Mouse (Mus musculus) heart, adult 2 months (tissue): ENCODE data around the gene Sdk2. TPM values are rescaled to one million over a fixed set of nuclear protein-coding genes. Genes with fewer than 3 reads are reported as not detected.
A peak's percentile ranks its signal among the peaks of the same experiment; 100 is the strongest.

ENCODE experiments used
- DNase-seq, 2 experiments: peaks; one replicate each; pipeline ENCODE4 v3.0.0; 2021
- H3K27ac ChIP-seq: fragments of 200-600 bp; 2 replicates; pipeline ENCODE4 v1.8.1; 2022
- H3K27me3 ChIP-seq: fragments of 200-500 bp; 2 replicates; pipeline ENCODE4 v1.6.1; 2012; ENCODE audit warnings: mild to moderate bottlenecking, low read length, inconsistent platforms, mixed read lengths; ENCODE audit not compliant: control insufficient read depth, insufficient read depth
- H3K36me3 ChIP-seq: fragments of 200-500 bp; 2 replicates; pipeline ENCODE4 v1.6.1; 2012; ENCODE audit warnings: low read length, inconsistent platforms; ENCODE audit not compliant: control insufficient read depth, insufficient read depth
- H3K4me1 ChIP-seq: fragments of 200-500 bp; 2 replicates; pipeline ENCODE4 v1.6.1; 2011; ENCODE audit warnings: low read length; ENCODE audit not compliant: control insufficient read depth, insufficient read depth
- H3K4me3 ChIP-seq: fragments of 200-600 bp; 2 replicates; pipeline ENCODE4 v1.8.1; 2022
- H3K79me2 ChIP-seq: fragments of 200-500 bp; replicated peaks from 2 replicates; pipeline ENCODE4 v1.6.1; 2012; ENCODE audit warnings: mild to moderate bottlenecking, inconsistent platforms, low read length, moderate library complexity, mixed read lengths; ENCODE audit not compliant: control insufficient read depth, insufficient read depth
- H3K9ac ChIP-seq: fragments of 200-500 bp; 2 replicates; pipeline ENCODE4 v1.6.1; 2012; ENCODE audit warnings: low read depth, mild to moderate bottlenecking, control low read depth, inconsistent platforms, low read length, mixed read lengths
- CTCF ChIP-seq: fragments of 200-600 bp; IDR thresholded peaks from 2 replicates; pipeline ENCODE4 v1.8.1; 2022; ENCODE audit warnings: antibody characterized with exemption, mild to moderate bottlenecking, moderate library complexity
- EP300 ChIP-seq: fragments of 200-500 bp; IDR thresholded peaks from 2 replicates; pipeline ENCODE4 v1.6.1; 2011; ENCODE audit warnings: low read depth, low read length, control low read depth; ENCODE audit not compliant: insufficient read depth
- POLR2A ChIP-seq: fragments of 200-500 bp; IDR thresholded peaks from 2 replicates; pipeline ENCODE4 v1.6.1; 2011; ENCODE audit warnings: mild to moderate bottlenecking, low read depth, low read length, control low read depth; ENCODE audit not compliant: insufficient read depth
- WGBS: fragments of 180-500 bp; shearing (Covaris S2); methylation state at CpG from one replicate; pipeline ENCODE4 v1.1.7; 2018; 5-methylcytosine and 5-hydroxymethylcytosine counted together
- intact Hi-C: fragments of 180-260 bp; cut with DNase I; formaldehyde crosslinking; loops from one replicate; pipeline ENCODE4 v1.15.1; 2025
- polyA plus RNA-seq: library from polyadenylated mRNA; depleted of rRNA; stranded (reverse); fragments of >200 nt; gene quantifications from 2 replicates; pipeline ENCODE4 v1.2.3, GENCODE M21; 2012
- total RNA-seq, 2 experiments: library from RNA; stranded (reverse); gene quantifications; 2 replicates each; pipeline ENCODE4 v1.2.3; 2021

Sdk2 gene
- total and polyA plus RNA-seq, 3 experiments, result 0.49 to 1.9 (median 1.5) TPM

- no peak overlapping the region for H3K9ac ChIP-seq
- H3K27me3 ChIP-seq, result no peaks in the 10 kb centered on the region
- 49% methylated on average over 6 of the region's 6 CpGs for WGBS
- H3K27ac ChIP-seq, result no peak overlapping the region
- no peaks in the 10 kb centered on the region for H3K36me3 ChIP-seq
- peaks cover 2% of the 10 kb centered on the region; the same call in 1 of the 2 replicates for H3K4me1 ChIP-seq
- TF ChIP-seq POLR2A (no peak), EP300 (no peak), CTCF (no peak)
- DNase-seq, result no peak
- H3K79me2 ChIP-seq, result no peaks in the 10 kb centered on the region
- H3K4me3 ChIP-seq, result no peak overlapping the region
- intact Hi-C loops, result no loop called here
Measured at GRCm38 (mm10) chr11:114028021-114028420, 38.8 kb downstream of the Sdk2 start.

DNA sequence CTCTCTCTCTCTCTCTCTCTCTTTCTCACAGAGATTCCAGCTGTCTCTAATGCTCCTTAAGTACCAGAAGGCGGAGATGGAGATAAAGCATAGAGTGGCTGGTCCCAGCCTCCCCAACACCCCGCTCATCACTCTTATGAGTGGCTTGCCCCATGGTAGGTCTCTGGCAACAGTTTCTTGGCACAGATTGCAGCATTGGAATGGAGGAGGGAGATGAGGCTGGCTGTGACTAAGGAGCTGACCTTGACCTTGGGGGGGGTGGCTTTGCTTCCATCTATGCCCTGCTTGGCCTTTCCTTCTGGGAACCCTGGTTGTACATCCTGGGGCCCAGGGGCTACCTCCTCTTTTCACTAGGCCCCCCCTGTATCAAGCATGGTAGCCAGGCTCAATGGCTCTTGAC is 41.8 kb downstream of the Sdk2 start:
- Histone ChIP-seq H3K36me3 (no peaks in the 10 kb centered on the region), H3K27me3 (no peaks in the 10 kb centered on the region), H3K27ac (no peak overlapping the region), H3K9ac (no peak overlapping the region), H3K4me3 (no peak overlapping the region), H3K79me2 (no peaks in the 10 kb centered on the region), H3K4me1 (peaks cover 2% of the 10 kb centered on the region; the same call in 1 of the 2 replicates)
- 91% methylated on average over 2 of the region's 2 CpGs for WGBS
- intact Hi-C loops, result no loop called here
- TF ChIP-seq CTCF (no peak), EP300 (no peak), POLR2A (no peak)
- no peak for DNase-seq

DNA sequence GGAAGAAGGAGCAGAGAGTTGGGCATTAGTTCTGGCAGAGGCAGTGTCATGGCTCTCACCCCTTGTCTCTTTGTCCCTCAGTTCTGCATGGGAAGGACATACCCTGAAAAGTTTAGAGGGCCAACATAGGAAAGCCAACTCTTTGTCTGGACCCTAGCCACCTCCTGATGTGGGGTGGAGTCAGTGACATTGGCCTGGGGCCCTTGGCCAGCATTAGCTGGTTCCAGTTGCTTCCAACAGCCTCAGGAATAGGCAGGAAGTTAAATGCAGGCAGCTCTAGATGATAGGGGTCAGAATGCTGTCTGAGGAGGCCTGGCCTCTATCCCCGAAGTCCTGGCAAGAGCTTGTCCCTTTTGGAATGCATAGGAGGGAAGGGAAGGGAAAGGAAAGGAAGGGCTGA is 42.9 kb downstream of the Sdk2 start:
- intact Hi-C loops, result no loop called here
- H3K36me3 ChIP-seq, result no peaks in the 10 kb centered on the region
- H3K27me3 ChIP-seq, result no peaks in the 10 kb centered on the region
- H3K27ac ChIP-seq, result no peak overlapping the region
- WGBS, result 0% methylated on average over 1 of the region's 1 CpGs
- H3K9ac ChIP-seq, result no peak overlapping the region
- no peak for TF ChIP-seq POLR2A
- TF ChIP-seq EP300, result no peak
- TF ChIP-seq CTCF, result no peak
- DNase-seq, result peak; percentile 26 to 49
- peaks cover 2% of the 10 kb centered on the region; the same call in 1 of the 2 replicates for H3K4me1 ChIP-seq
- H3K4me3 ChIP-seq, result no peak overlapping the region
- no peaks in the 10 kb centered on the region for H3K79me2 ChIP-seq

DNA sequence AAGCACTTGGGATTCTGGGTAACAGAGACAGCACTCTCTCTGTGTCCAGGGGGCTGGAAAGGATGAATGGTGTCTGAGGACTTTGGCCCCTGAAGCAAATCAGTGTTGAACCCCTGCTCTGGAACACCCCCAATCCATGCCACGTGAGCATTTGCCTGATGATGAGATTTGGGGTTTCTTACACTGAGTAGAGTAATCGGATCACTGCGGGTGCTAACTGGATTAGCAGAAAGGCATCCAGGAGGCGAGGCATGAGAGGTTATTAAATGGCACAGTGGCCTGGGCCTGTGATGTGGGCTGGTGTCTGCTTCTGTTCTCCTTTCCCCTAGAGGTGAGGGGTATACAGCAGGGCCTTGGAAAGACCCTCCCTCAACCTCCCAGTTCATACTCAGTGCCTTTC is 44.7 kb downstream of the Sdk2 start:
- H3K27ac ChIP-seq, result no peak overlapping the region
- intact Hi-C loops, result no loop called here
- H3K4me3 ChIP-seq, result no peak overlapping the region
- 74% methylated on average over 4 of the region's 4 CpGs for WGBS
- TF ChIP-seq EP300 (no peak), CTCF (no peak), POLR2A (no peak)
- no peaks in the 10 kb centered on the region for H3K36me3 ChIP-seq
- no peak for DNase-seq
- H3K4me1 ChIP-seq, result peaks cover 2% of the 10 kb centered on the region; the same call in 1 of the 2 replicates
- H3K27me3 ChIP-seq, result no peaks in the 10 kb centered on the region
- no peaks in the 10 kb centered on the region for H3K79me2 ChIP-seq
- H3K9ac ChIP-seq, result no peak overlapping the region

DNA sequence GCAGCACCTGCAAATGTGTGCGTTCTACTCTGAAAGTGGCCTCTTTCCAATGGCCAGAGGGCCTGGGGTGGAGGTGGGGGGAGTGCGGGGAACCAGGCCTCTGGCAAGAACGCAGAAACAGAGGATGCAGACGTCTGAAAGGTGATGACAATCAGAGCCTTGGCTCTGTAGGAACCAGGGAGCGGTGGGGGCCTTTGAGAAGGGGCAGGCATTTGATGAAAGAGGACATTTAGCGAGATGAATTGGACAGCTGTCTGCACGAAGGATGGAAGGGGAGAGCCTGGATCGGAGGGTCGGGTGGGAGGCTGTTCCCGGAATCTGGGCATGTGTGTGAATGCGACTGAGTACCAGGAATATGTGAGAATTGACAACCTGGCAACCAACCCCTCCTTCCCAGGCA is 47.8 kb downstream of the Sdk2 start:
- TF ChIP-seq POLR2A (no peak), EP300 (no peak), CTCF (no peak)
- Histone ChIP-seq H3K79me2 (no peaks in the 10 kb centered on the region), H3K4me1 (peaks cover 2% of the 10 kb centered on the region; the same call in 1 of the 2 replicates), H3K27me3 (no peaks in the 10 kb centered on the region), H3K9ac (no peak overlapping the region), H3K36me3 (no peaks in the 10 kb centered on the region), H3K27ac (no peak overlapping the region), H3K4me3 (no peak overlapping the region)
- intact Hi-C loops, result no loop called here
- no peak for DNase-seq
- 56% methylated on average over 11 of the region's 11 CpGs for WGBS

DNA sequence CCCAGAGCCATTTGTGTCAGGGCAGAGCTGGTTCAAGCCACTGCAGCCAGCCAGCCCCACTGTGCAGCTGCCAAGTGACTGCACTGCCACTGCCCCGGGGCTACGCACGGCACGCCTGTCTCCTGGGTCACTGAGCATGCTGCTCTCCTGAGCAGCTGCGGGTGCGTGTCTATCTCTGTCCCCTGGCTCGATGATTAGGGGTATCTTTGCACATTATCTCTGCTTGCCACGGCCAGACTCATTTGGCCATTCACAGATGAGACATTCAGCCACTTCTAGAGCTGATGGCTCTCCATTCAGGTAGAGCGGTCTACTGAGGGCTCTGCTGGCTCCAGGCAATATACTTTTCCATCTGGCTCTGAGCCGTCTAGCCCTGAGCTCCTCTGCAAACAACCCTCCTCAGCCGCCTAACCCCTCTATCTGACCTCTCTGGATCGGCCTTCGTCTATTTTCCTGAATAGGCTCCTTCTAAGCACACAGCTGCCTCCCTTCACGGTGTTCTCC is 49.9 kb downstream of the Sdk2 start:
- H3K4me1 ChIP-seq, result no peaks in the 10 kb centered on the region
- no peak overlapping the region for H3K9ac ChIP-seq
- TF ChIP-seq EP300 (no peak), CTCF (no peak), POLR2A (no peak)
- H3K27me3 ChIP-seq, result no peaks in the 10 kb centered on the region
- no peaks in the 10 kb centered on the region for H3K79me2 ChIP-seq
- WGBS, result 45% methylated on average over 14 of the region's 14 CpGs
- H3K36me3 ChIP-seq, result no peaks in the 10 kb centered on the region
- H3K27ac ChIP-seq, result no peak overlapping the region
- peak; percentile 26 to 39 for DNase-seq
- intact Hi-C loops, result no loop called here
- H3K4me3 ChIP-seq, result no peak overlapping the region
